Mouse (Mus musculus) liver, adult 2 months (tissue): ENCODE measurements around the gene Rad51b. TPM values are rescaled to one million over a fixed set of nuclear protein-coding genes. Genes with fewer than 3 reads are reported as not detected.

Source experiments
- DNase-seq: peaks from one replicate; pipeline ENCODE4 v3.0.0-alpha.2; 2011; ENCODE audit warnings: low read depth, low spot score; ENCODE audit errors: extremely low read depth
- H3K27ac ChIP-seq: fragments of 200-500 bp; replicated peaks from 2 replicates; pipeline ENCODE4 v1.5.1; 2012; ENCODE audit warnings: low read depth, mild to moderate bottlenecking, control low read depth, inconsistent platforms, low read length; ENCODE audit not compliant: insufficient read depth
- H3K27me3 ChIP-seq: fragments of 200-500 bp; 2 replicates; pipeline ENCODE4 v1.6.1; 2012; ENCODE audit warnings: mild to moderate bottlenecking, moderate library complexity, low read length, inconsistent platforms; ENCODE audit not compliant: control insufficient read depth, insufficient read depth
- H3K36me3 ChIP-seq: fragments of 200-500 bp; 2 replicates; pipeline ENCODE4 v1.6.1; 2012; ENCODE audit warnings: low read length, inconsistent platforms; ENCODE audit not compliant: control insufficient read depth, insufficient read depth
- H3K4me1 ChIP-seq: fragments of 200-500 bp; 2 replicates; pipeline ENCODE4 v1.6.1; 2011; ENCODE audit warnings: low read length; ENCODE audit not compliant: control insufficient read depth, insufficient read depth
- H3K4me3 ChIP-seq: fragments of 200-500 bp; 2 replicates; pipeline ENCODE4 v1.5.1; 2011; ENCODE audit warnings: low read depth, mild to moderate bottlenecking, control low read depth, low read length, moderate library complexity; ENCODE audit not compliant: insufficient read depth
- H3K79me2 ChIP-seq: fragments of 200-500 bp; 2 replicates; pipeline ENCODE4 v1.6.1; 2012; ENCODE audit warnings: inconsistent platforms, mild to moderate bottlenecking, low read length, moderate library complexity; ENCODE audit not compliant: control insufficient read depth, insufficient read depth
- H3K9ac ChIP-seq: fragments of 200-500 bp; 2 replicates; pipeline ENCODE4 v1.6.1; 2012; ENCODE audit warnings: low read depth, mild to moderate bottlenecking, control low read depth, inconsistent platforms, low read length
- CTCF ChIP-seq: fragments of 200-500 bp; IDR thresholded peaks from 2 replicates; pipeline ENCODE4 v1.5.1; 2011; ENCODE audit warnings: low read depth, low read length, control low read depth
- POLR2A ChIP-seq: fragments of 200-500 bp; IDR thresholded peaks from 2 replicates; pipeline ENCODE4 v1.6.1; 2011; ENCODE audit warnings: low read length, control low read depth; ENCODE audit not compliant: insufficient read depth; ENCODE audit errors: extremely low read depth
- WGBS: fragments of 180-500 bp; shearing (Covaris S2); methylation state at CpG from one replicate; pipeline ENCODE4 v1.1.7; 2018; 5-methylcytosine and 5-hydroxymethylcytosine counted together
- polyA plus RNA-seq: library from polyadenylated mRNA; depleted of rRNA; stranded (reverse); fragments of >200 nt; gene quantifications from 2 replicates; pipeline ENCODE4 v1.2.3, GENCODE M21; 2012
- total RNA-seq: library from RNA; depleted of rRNA; stranded (reverse); fragments of >200 nt; gene quantifications from 2 replicates; pipeline ENCODE4 v1.2.3, GENCODE M21; 2014

Rad51b gene
- total and polyA plus RNA-seq, 2 experiments: 0.55 to 1.7 TPM

- Histone ChIP-seq H3K27ac (no peak overlapping the region), H3K4me1 (no peaks in the 10 kb centered on the region), H3K4me3 (no peak overlapping the region), H3K36me3 (no peaks in the 10 kb centered on the region), H3K27me3 (no peaks in the 10 kb centered on the region), H3K9ac (no peak overlapping the region), H3K79me2 (no peaks in the 10 kb centered on the region)
- no peak for DNase-seq
- 49% methylated on average over 8 of the region's 8 CpGs for WGBS
- TF ChIP-seq POLR2A (no peak), CTCF (no peak)
These were observed 454.7 kb downstream of the Rad51b start for GRCm38 (mm10) chr12:79751781-79752180.

GRCm38 (mm10) chr12:79752189-79752588 is 455.1 kb downstream of the Rad51b start:
- Histone ChIP-seq H3K36me3 (no peaks in the 10 kb centered on the region), H3K27ac (no peak overlapping the region), H3K9ac (no peak overlapping the region), H3K4me1 (no peaks in the 10 kb centered on the region), H3K79me2 (no peaks in the 10 kb centered on the region), H3K4me3 (no peak overlapping the region), H3K27me3 (no peaks in the 10 kb centered on the region)
- DNase-seq: no peak
- TF ChIP-seq POLR2A: no peak
- 75% methylated on average over 5 of the region's 5 CpGs for WGBS

- H3K27me3 ChIP-seq: no peaks in the 10 kb centered on the region
- 93% methylated on average over 4 of the region's 4 CpGs for WGBS
- no peak for DNase-seq
These were observed 458.5 kb downstream of the Rad51b start for GRCm38 (mm10) chr12:79755617-79756016.

GRCm38 (mm10) chr12:79756352-79756751 is 459.3 kb downstream of the Rad51b start:
- H3K27me3 ChIP-seq: no peaks in the 10 kb centered on the region
- H3K4me1 ChIP-seq: no peaks in the 10 kb centered on the region; the same call in 1 of the 2 replicates
- no peak overlapping the region for H3K4me3 ChIP-seq
- H3K9ac ChIP-seq: no peak overlapping the region
- no peak overlapping the region for H3K27ac ChIP-seq
- DNase-seq: no peak
- 92% methylated on average over 5 of the region's 5 CpGs for WGBS
- H3K36me3 ChIP-seq: no peaks in the 10 kb centered on the region
- TF ChIP-seq POLR2A (no peak), CTCF (no peak)
- H3K79me2 ChIP-seq: no peaks in the 10 kb centered on the region

More at GRCm38 (mm10) chr12:79755617-79756016, 458.5 kb downstream of the Rad51b start:
- no peak overlapping the region for H3K4me3 ChIP-seq
- TF ChIP-seq POLR2A: no peak
- TF ChIP-seq CTCF: no peak
- H3K79me2 ChIP-seq: no peaks in the 10 kb centered on the region
- no peak overlapping the region for H3K27ac ChIP-seq
- no peaks in the 10 kb centered on the region for H3K36me3 ChIP-seq
- H3K9ac ChIP-seq: no peak overlapping the region
- H3K4me1 ChIP-seq: no peaks in the 10 kb centered on the region

- Histone ChIP-seq H3K27ac (no peak overlapping the region), H3K27me3 (no peaks in the 10 kb centered on the region), H3K9ac (no peak overlapping the region), H3K79me2 (no peaks in the 10 kb centered on the region), H3K4me1 (peaks cover 4% of the 10 kb centered on the region; the same call in 1 of the 2 replicates), H3K36me3 (no peaks in the 10 kb centered on the region), H3K4me3 (no peak overlapping the region)
- no peak for TF ChIP-seq POLR2A
- no peak for TF ChIP-seq CTCF
- no peak for DNase-seq
- 78% methylated on average over 4 of the region's 4 CpGs for WGBS
These were observed 460.7 kb downstream of the Rad51b start for GRCm38 (mm10) chr12:79757775-79758174.

GRCm38 (mm10) chr12:79759180-79759902 is 462.3 kb downstream of the Rad51b start:
- Histone ChIP-seq H3K27ac (no peak overlapping the region), H3K79me2 (no peaks in the 10 kb centered on the region), H3K4me3 (no peak overlapping the region), H3K36me3 (no peaks in the 10 kb centered on the region), H3K27me3 (no peaks in the 10 kb centered on the region), H3K9ac (no peak overlapping the region), H3K4me1 (peaks cover 4% of the 10 kb centered on the region; the same call in 1 of the 2 replicates)
- TF ChIP-seq CTCF (no peak), POLR2A (no peak)
- peak; percentile 26 for DNase-seq
- WGBS: 71% methylated on average over 8 of the region's 8 CpGs
